Mouse (Mus musculus): ENCODE results near the gene Stat1. TPM values are rescaled to one million over a fixed set of nuclear protein-coding genes. Genes with fewer than 3 reads are reported as not detected.

Stat1 gene
- polyA plus RNA-seq, 1 experiment from 2014 or later = 11.2 TPM

DNA sequence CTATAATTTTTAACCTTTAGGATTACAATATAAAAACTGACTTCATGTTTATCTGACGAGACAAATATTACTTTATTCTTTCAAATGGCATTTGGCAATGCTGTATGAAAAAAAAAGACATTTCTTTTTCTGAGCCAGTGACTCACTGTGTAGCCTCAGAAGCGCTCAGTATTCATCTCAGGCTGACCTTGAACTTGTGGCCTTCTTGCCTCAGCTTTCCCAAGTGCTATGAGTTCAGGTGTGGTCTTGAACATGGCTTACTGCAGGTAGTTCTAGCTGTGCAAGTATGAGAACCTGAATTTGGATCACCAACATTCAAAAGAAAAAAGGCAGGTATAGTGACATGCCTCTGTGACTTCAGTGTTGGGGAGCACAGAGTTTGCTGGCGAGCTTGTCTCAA is 1.8 kb downstream of the Stat1 start:
- Histone ChIP-seq H3K27me3 (ENCODE audit: control insufficient read depth, insufficient read depth, low read depth, low read length) (no peaks in the 10 kb centered on the region), H3K4me1 (ENCODE audit: control insufficient read depth, insufficient read depth, low read length) (0 out of 2 replicates have a peak, but pooled peaks cover 10% of the 10 kb centered on the region), H3K4me2 (ENCODE audit: low read length) (no peak overlapping the region), H3K9ac (ENCODE audit: low read depth, low read length) (no peak overlapping the region), H3K36me3 (ENCODE audit: control insufficient read depth, insufficient read depth, low read length) (no peaks in the 10 kb centered on the region), H3K4me3 (ENCODE audit: low read depth, low read length) (no peak overlapping the region), H3K9me3 (replicated peaks; ENCODE audit: control insufficient read depth, low read length, poor library complexity, severe bottlenecking) (no peaks in the 10 kb centered on the region), H3K27ac (ENCODE audit: low read length) (no peak overlapping the region)
- 89% methylated on average over 3 of the region's 3 CpGs for WGBS
- no peak for ATAC-seq

- no peak overlapping the region for H3K4me2 ChIP-seq (ENCODE audit: low read length)
- H3K36me3 ChIP-seq (ENCODE audit: control insufficient read depth, insufficient read depth, low read length) = peaks cover 3% of the 10 kb centered on the region; the same call in 1 of the 2 replicates
- no peaks in the 10 kb centered on the region for H3K9me3 ChIP-seq (replicated peaks; ENCODE audit: control insufficient read depth, low read length, poor library complexity, severe bottlenecking)
- no peak overlapping the region for H3K27ac ChIP-seq (ENCODE audit: low read length)
- no peaks in the 10 kb centered on the region for H3K27me3 ChIP-seq (ENCODE audit: control insufficient read depth, insufficient read depth, low read depth, low read length)
- H3K9ac ChIP-seq (ENCODE audit: low read depth, low read length) = no peak overlapping the region
- H3K4me1 ChIP-seq (ENCODE audit: control insufficient read depth, insufficient read depth, low read length) = 0 out of 2 replicates have a peak, but pooled peaks cover 6% of the 10 kb centered on the region
- H3K4me3 ChIP-seq (ENCODE audit: low read depth, low read length) = no peak overlapping the region
- WGBS = 81% methylated on average over 3 of the region's 3 CpGs
- ATAC-seq = no peak
Observed at GRCm38 (mm10) chr1:52124818-52125217, 5.6 kb downstream of the Stat1 start.

DNA sequence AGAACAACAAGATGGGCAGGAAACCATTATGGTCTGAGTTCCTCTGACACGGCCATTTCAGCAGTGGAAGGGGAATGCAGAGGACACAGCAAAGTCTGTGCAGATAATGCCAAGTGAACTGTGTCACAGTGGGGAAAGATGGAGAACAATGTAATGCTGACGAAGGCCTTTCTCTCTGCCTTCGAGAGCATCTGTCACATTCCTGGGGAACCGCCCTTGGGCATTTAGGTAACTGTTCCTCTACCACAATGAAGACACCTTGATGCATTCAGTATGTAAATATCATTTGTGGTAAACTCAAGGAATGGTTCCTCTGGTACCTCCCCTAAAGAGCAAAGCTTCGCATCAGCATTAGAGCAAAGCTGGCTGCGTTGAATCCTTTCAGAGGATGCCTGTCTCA is 8.1 kb downstream of the Stat1 start:
- H3K4me3 ChIP-seq (ENCODE audit: low read depth, low read length) = no peak overlapping the region
- no peak overlapping the region for H3K27ac ChIP-seq (ENCODE audit: low read length)
- no peaks in the 10 kb centered on the region for H3K27me3 ChIP-seq (ENCODE audit: control insufficient read depth, insufficient read depth, low read depth, low read length)
- no peak overlapping the region for H3K9ac ChIP-seq (ENCODE audit: low read depth, low read length)
- no peak overlapping the region for H3K4me2 ChIP-seq (ENCODE audit: low read length)
- H3K4me1 ChIP-seq (ENCODE audit: control insufficient read depth, insufficient read depth, low read length) = no peaks in the 10 kb centered on the region
- H3K36me3 ChIP-seq (ENCODE audit: control insufficient read depth, insufficient read depth, low read length) = peaks cover 3% of the 10 kb centered on the region; the same call in 1 of the 2 replicates
- 95% methylated on average over 6 of the region's 6 CpGs for WGBS
- no peaks in the 10 kb centered on the region for H3K9me3 ChIP-seq (replicated peaks; ENCODE audit: control insufficient read depth, low read length, poor library complexity, severe bottlenecking)
- ATAC-seq = no peak

- Histone ChIP-seq H3K27ac (ENCODE audit: low read length) (no peak overlapping the region), H3K27me3 (ENCODE audit: control insufficient read depth, insufficient read depth, low read depth, low read length) (no peaks in the 10 kb centered on the region), H3K36me3 (ENCODE audit: control insufficient read depth, insufficient read depth, low read length) (peaks cover 3% of the 10 kb centered on the region; the same call in 1 of the 2 replicates), H3K4me2 (ENCODE audit: low read length) (no peak overlapping the region), H3K9ac (ENCODE audit: low read depth, low read length) (no peak overlapping the region), H3K4me1 (ENCODE audit: control insufficient read depth, insufficient read depth, low read length) (no peaks in the 10 kb centered on the region), H3K4me3 (ENCODE audit: low read depth, low read length) (no peak overlapping the region), H3K9me3 (replicated peaks; ENCODE audit: control insufficient read depth, low read length, poor library complexity, severe bottlenecking) (no peaks in the 10 kb centered on the region)
- WGBS = 70% methylated on average over 6 of the region's 6 CpGs
- ATAC-seq = no peak
Observed at GRCm38 (mm10) chr1:52129794-52130193, 10.6 kb downstream of the Stat1 start.

- Histone ChIP-seq H3K4me3 (ENCODE audit: low read depth, low read length) (no peak overlapping the region), H3K9ac (ENCODE audit: low read depth, low read length) (no peak overlapping the region), H3K27ac (ENCODE audit: low read length) (no peak overlapping the region), H3K4me2 (ENCODE audit: low read length) (no peak overlapping the region), H3K9me3 (replicated peaks; ENCODE audit: control insufficient read depth, low read length, poor library complexity, severe bottlenecking) (no peaks in the 10 kb centered on the region), H3K36me3 (ENCODE audit: control insufficient read depth, insufficient read depth, low read length) (no peaks in the 10 kb centered on the region), H3K4me1 (ENCODE audit: control insufficient read depth, insufficient read depth, low read length) (no peaks in the 10 kb centered on the region), H3K27me3 (ENCODE audit: control insufficient read depth, insufficient read depth, low read depth, low read length) (no peaks in the 10 kb centered on the region)
- ATAC-seq = no peak
- 90% methylated on average over 11 of the region's 11 CpGs for WGBS
Observed at GRCm38 (mm10) chr1:52131787-52132377, 12.6 kb downstream of the Stat1 start.

GRCm38 (mm10) chr1:52133254-52133653 is 14.0 kb downstream of the Stat1 start:
- Histone ChIP-seq H3K9ac (ENCODE audit: low read depth, low read length) (no peak overlapping the region), H3K4me3 (ENCODE audit: low read depth, low read length) (no peak overlapping the region), H3K4me2 (ENCODE audit: low read length) (no peak overlapping the region), H3K9me3 (replicated peaks; ENCODE audit: control insufficient read depth, low read length, poor library complexity, severe bottlenecking) (no peaks in the 10 kb centered on the region), H3K4me1 (ENCODE audit: control insufficient read depth, insufficient read depth, low read length) (no peaks in the 10 kb centered on the region), H3K27ac (ENCODE audit: low read length) (no peak overlapping the region), H3K36me3 (ENCODE audit: control insufficient read depth, insufficient read depth, low read length) (no peaks in the 10 kb centered on the region), H3K27me3 (ENCODE audit: control insufficient read depth, insufficient read depth, low read depth, low read length) (no peaks in the 10 kb centered on the region)
- WGBS = 70% methylated on average over 8 of the region's 8 CpGs
- no peak for ATAC-seq

DNA sequence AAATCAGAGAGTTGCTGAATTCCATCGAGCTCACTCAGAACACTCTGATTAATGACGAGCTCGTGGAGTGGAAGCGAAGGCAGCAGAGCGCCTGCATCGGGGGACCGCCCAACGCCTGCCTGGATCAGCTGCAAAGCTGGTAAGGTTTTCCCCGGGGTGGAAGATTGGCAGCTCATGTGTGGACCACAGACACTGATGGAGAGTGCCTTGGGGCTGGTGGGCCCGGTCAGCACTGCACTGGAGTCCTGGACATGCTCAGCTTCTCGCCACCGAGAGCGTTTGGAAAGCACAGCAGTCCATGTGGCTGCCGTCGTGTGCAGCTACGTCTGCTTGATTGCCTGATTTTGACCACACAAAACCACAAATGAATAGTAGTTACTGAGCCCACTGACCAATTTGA is 18.1 kb downstream of the Stat1 start:
- Histone ChIP-seq H3K36me3 (ENCODE audit: control insufficient read depth, insufficient read depth, low read length) (no peaks in the 10 kb centered on the region), H3K4me1 (ENCODE audit: control insufficient read depth, insufficient read depth, low read length) (no peaks in the 10 kb centered on the region), H3K9me3 (replicated peaks; ENCODE audit: control insufficient read depth, low read length, poor library complexity, severe bottlenecking) (no peaks in the 10 kb centered on the region), H3K27ac (ENCODE audit: low read length) (no peak overlapping the region), H3K27me3 (ENCODE audit: control insufficient read depth, insufficient read depth, low read depth, low read length) (no peaks in the 10 kb centered on the region), H3K4me2 (ENCODE audit: low read length) (no peak overlapping the region), H3K4me3 (ENCODE audit: low read depth, low read length) (no peak overlapping the region), H3K9ac (ENCODE audit: low read depth, low read length) (no peak overlapping the region)
- ATAC-seq = no peak
- WGBS = 67% methylated on average over 16 of the region's 16 CpGs

DNA sequence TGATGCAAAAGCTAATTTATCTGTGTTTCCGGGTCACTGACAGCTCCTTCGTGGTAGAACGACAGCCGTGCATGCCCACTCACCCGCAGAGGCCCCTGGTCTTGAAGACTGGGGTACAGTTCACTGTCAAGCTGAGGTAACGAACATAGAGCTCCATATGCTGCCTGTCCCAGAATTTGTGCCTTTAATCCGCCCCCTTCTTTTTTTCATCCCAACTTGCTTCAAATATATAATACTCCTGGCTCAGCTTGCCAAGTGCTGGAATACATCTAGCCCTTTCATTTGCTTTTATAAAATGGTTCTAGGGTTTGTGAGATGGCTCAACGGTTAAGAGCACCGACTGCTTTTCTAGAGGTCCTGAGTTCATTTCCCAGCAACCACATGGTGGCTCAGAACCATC is 21.3 kb downstream of the Stat1 start:
- H3K27ac ChIP-seq (ENCODE audit: low read length) = no peak overlapping the region
- no peak overlapping the region for H3K4me2 ChIP-seq (ENCODE audit: low read length)
- no peak overlapping the region for H3K9ac ChIP-seq (ENCODE audit: low read depth, low read length)
- H3K9me3 ChIP-seq (replicated peaks; ENCODE audit: control insufficient read depth, low read length, poor library complexity, severe bottlenecking) = no peaks in the 10 kb centered on the region
- WGBS = 84% methylated on average over 9 of the region's 9 CpGs
- no peaks in the 10 kb centered on the region for H3K4me1 ChIP-seq (ENCODE audit: control insufficient read depth, insufficient read depth, low read length)
- no peaks in the 10 kb centered on the region for H3K27me3 ChIP-seq (ENCODE audit: control insufficient read depth, insufficient read depth, low read depth, low read length)
- no peak for ATAC-seq
- no peak overlapping the region for H3K4me3 ChIP-seq (ENCODE audit: low read depth, low read length)
- H3K36me3 ChIP-seq (ENCODE audit: control insufficient read depth, insufficient read depth, low read length) = no peaks in the 10 kb centered on the region

DNA sequence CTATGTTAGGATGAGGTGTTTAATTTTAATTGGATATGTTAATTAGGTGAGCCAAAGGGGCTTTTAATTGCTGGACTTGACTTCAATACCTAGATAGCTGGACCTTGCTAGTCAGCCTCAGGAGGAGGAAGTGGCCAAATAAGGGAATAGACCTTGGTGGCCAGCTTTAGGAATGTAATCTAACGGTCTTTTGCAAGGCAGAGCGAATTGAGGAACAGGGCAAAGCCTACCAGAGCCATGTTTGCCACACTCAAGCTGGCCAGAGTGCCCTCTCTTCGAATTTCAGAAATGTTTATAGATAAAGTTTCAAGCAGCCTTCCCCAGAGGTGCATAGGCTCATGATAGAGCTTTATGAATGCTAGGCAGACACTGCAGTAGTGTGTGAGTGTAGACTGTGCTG is 22.2 kb downstream of the Stat1 start:
- H3K9ac ChIP-seq (ENCODE audit: low read depth, low read length) = no peak overlapping the region
- 81% methylated on average over 3 of the region's 3 CpGs for WGBS
- no peak overlapping the region for H3K4me3 ChIP-seq (ENCODE audit: low read depth, low read length)
- no peak for ATAC-seq
- H3K27ac ChIP-seq (ENCODE audit: low read length) = no peak overlapping the region
- no peaks in the 10 kb centered on the region for H3K9me3 ChIP-seq (replicated peaks; ENCODE audit: control insufficient read depth, low read length, poor library complexity, severe bottlenecking)
- H3K4me2 ChIP-seq (ENCODE audit: low read length) = no peak overlapping the region
- no peaks in the 10 kb centered on the region for H3K4me1 ChIP-seq (ENCODE audit: control insufficient read depth, insufficient read depth, low read length)
- no peaks in the 10 kb centered on the region for H3K36me3 ChIP-seq (ENCODE audit: control insufficient read depth, insufficient read depth, low read length)
- no peaks in the 10 kb centered on the region for H3K27me3 ChIP-seq (ENCODE audit: control insufficient read depth, insufficient read depth, low read depth, low read length)

Measured in midbrain, embryonic 16.5 days (tissue).